Mouse (Mus musculus) ES-Bruce4 (cell line): ENCODE data around the gene Mpnd.

ENCODE experiments used
- CTCF ChIP-seq: IDR thresholded peaks from one replicate; pipeline ENCODE4 v1.8.1; 2011; ENCODE audit warnings: low read depth, low read length
- EP300 ChIP-seq: IDR thresholded peaks from 2 replicates; pipeline ENCODE4 v1.6.1; 2011; ENCODE audit warnings: low read depth, low read length; ENCODE audit not compliant: insufficient read depth
- POLR2A ChIP-seq: IDR thresholded peaks from one replicate; pipeline ENCODE4 v1.8.1; 2011; ENCODE audit warnings: low read length; ENCODE audit not compliant: insufficient read depth

DNA sequence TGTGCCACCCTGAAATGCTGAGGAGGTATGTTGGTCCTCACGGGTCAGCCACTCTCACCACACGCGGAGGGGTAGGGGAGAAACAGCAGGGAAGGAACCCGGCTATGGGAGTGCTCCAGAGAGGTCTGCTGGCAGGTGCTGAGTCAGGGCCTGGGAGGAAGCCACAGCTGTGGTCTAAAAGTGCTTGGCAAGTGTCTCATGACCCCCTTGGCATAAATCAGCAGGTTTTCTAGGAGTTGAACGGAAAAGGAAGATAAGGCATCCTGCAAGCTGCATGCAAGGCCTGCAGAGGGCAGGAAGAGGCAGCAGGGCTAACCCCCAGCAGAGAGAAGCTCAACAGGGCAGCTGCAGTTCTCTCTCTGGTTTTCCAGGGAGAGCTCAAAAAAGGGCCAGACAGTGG is 25.4 kb downstream of the Mpnd start:
- TF ChIP-seq POLR2A (no peak), CTCF (no peak), EP300 (no peak)
